Mouse (Mus musculus) lung, adult 2 months (tissue): ENCODE measurements around the gene Atp6v1e2. TPM values are rescaled to one million over a fixed set of nuclear protein-coding genes. Genes with fewer than 3 reads are reported as not detected.

ENCODE experiments used
- DNase-seq: peaks from one replicate; pipeline ENCODE4 v3.0.0; 2022
- H3K4me1 ChIP-seq: fragments of 200-500 bp; 2 replicates; pipeline ENCODE4 v1.6.1; 2011; ENCODE audit warnings: low read length; ENCODE audit not compliant: control insufficient read depth, insufficient read depth
- H3K4me3 ChIP-seq: fragments of 200-500 bp; replicated peaks from 2 replicates; pipeline ENCODE3; 2011; ENCODE audit warnings: low read depth, mild to moderate bottlenecking, control low read depth, low read length; ENCODE audit errors: extremely low read depth
- CTCF ChIP-seq: fragments of 200-500 bp; IDR thresholded peaks from 2 replicates; pipeline ENCODE4 v1.5.1; 2011; ENCODE audit warnings: mild to moderate bottlenecking, low read length, control low read depth; ENCODE audit not compliant: insufficient read depth
- POLR2A ChIP-seq: fragments of 200-500 bp; IDR thresholded peaks from 2 replicates; pipeline ENCODE4 v1.6.1; 2011; ENCODE audit warnings: low read depth, mild to moderate bottlenecking, control low read depth, low read length, borderline replicate concordance; ENCODE audit errors: extremely low read depth
- WGBS: fragments of 180-500 bp; shearing (Covaris S2); methylation state at CpG from one replicate; pipeline ENCODE4 v1.1.7; 2018; 5-methylcytosine and 5-hydroxymethylcytosine counted together
- polyA plus RNA-seq: library from polyadenylated mRNA; depleted of rRNA; stranded (reverse); fragments of >200 nt; gene quantifications from 2 replicates; pipeline ENCODE4 v1.2.3, GENCODE M21; 2012; rRNA removed

Atp6v1e2 gene
- polyA plus RNA-seq, 1 experiment = not detected

DNA sequence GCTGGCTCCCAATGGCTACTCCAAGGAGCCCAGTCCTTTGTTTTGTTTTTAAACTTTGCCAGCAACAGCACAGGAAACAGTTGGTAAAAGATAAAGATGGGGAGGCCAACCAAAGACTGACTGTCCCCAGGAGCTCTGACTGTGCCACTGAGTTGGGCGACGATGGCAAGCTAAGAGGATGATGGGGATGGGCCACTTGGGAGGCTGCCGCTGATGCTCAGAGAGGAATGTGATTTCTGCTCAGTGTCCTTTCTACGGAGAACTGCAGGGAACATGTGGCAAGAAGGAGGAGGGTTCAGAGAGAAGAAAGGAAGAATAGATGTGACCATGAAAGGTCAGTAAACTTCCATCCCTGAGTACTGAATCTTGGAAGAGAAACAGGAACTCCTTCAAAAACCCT lies 52.5 kb downstream of the Atp6v1e2 start:
- Histone ChIP-seq H3K4me3 (no peak overlapping the region), H3K4me1 (no peaks in the 10 kb centered on the region)
- 76% methylated on average over 4 of the region's 4 CpGs for WGBS
- no peak for TF ChIP-seq POLR2A
- no peak for TF ChIP-seq CTCF
- DNase-seq = no peak

Other genes starting within 250 kb of the Atp6v1e2 start
- 777 and 943 TPM in 2 replicates for gene Epas1, start 194.2 kb downstream of the Atp6v1e2 start, polyA plus RNA-seq
- gene Tmem247, start 30.5 kb downstream of the Atp6v1e2 start, polyA plus RNA-seq = not detected in 2 replicates
- gene Rhoq, start 15.2 kb upstream of the Atp6v1e2 start, polyA plus RNA-seq = 25.0 and 28.3 TPM in 2 replicates
- gene Pigf, start 77.5 kb upstream of the Atp6v1e2 start, polyA plus RNA-seq = 2.9 and 5.3 TPM in 2 replicates
- 7.7 and 15.5 TPM in 2 replicates for gene Cript, start 77.7 kb upstream of the Atp6v1e2 start, polyA plus RNA-seq
- 16.2 and 17.9 TPM in 2 replicates for gene Socs5, start 159.8 kb upstream of the Atp6v1e2 start, polyA plus RNA-seq